Comparison of ENCODE assay signal across 8 mouse cellular contexts in genomic region chr17:56716655-56717362, GRCm38 (mm10). TPM values are rescaled to one million over a fixed set of nuclear protein-coding genes. Genes with fewer than 3 reads are reported as not detected.
DNase-seq lines count a peak whose midpoint lies in the region; ATAC-seq and TF ChIP-seq lines count a peak whose summit lies in the region.

No protein-coding gene starts in this region.

- TF ChIP-seq CTCF in bone marrow, adult 2 months (IDR thresholded peaks at IDR 0.05; ENCODE audit: control insufficient read depth, insufficient read depth, low read length) = no peak
- TF ChIP-seq CTCF in midbrain, postnatal 0 days (IDR thresholded peaks at IDR 0.05) = no peak; the same call in 1 of the 2 replicates

- DNase-seq in 416B (ENCODE audit: low read depth) = peak; percentile 96
- peak; percentile 97 for DNase-seq in heart, adult 8-10 months (ENCODE audit: low spot score)
- peak; percentile 100 for DNase-seq in kidney, adult 9 months
- peak; percentile 99 for DNase-seq in limb, embryonic 14.5 days (ENCODE audit: low spot score)
- peak; percentile 99 for DNase-seq in midbrain, postnatal 0 days (ENCODE audit: low spot score)
- DNase-seq in spleen, postnatal 14 days (ENCODE audit: low spot score in 2 of 2) = peak; percentile 90 to 94

- no peaks in the 10 kb centered on the region for H3K27me3 ChIP-seq in embryonic facial prominence, embryonic 15.5 days
- H3K27me3 ChIP-seq in limb, embryonic 14.5 days (ENCODE audit: control insufficient read depth, insufficient read depth, low read length) = no peaks in the 10 kb centered on the region
- no peaks in the 10 kb centered on the region for H3K27me3 ChIP-seq in midbrain, postnatal 0 days (ENCODE audit: insufficient read depth, low read length)

- H3K36me3 ChIP-seq in embryonic facial prominence, embryonic 15.5 days = peaks cover 21% of the 10 kb centered on the region
- H3K36me3 ChIP-seq in limb, embryonic 14.5 days (ENCODE audit: control insufficient read depth, insufficient read depth, low read length) = peaks cover 30% of the 10 kb centered on the region
- H3K36me3 ChIP-seq in midbrain, postnatal 0 days (ENCODE audit: insufficient read depth, low read length) = peaks cover 14% of the 10 kb centered on the region

- H3K27ac ChIP-seq in bone marrow, adult 2 months (ENCODE audit: control insufficient read depth, insufficient read depth, low read depth, low read length, poor library complexity) = peak overlapping the region; percentile 82
- peak overlapping the region; percentile 90 for H3K27ac ChIP-seq in embryonic facial prominence, embryonic 15.5 days (replicated peaks)
- H3K27ac ChIP-seq in limb, embryonic 14.5 days (replicated peaks; ENCODE audit: low read depth, low read length) = peak overlapping the region; percentile 81
- H3K27ac ChIP-seq in midbrain, postnatal 0 days (ENCODE audit: low read depth, low read length) = peak overlapping the region; percentile 84

- H3K4me3 ChIP-seq in bone marrow, adult 2 months (replicated peaks; ENCODE audit: control insufficient read depth, low read depth, low read length) = peak overlapping the region; percentile 92
- peak overlapping the region; percentile 89 for H3K4me3 ChIP-seq in embryonic facial prominence, embryonic 15.5 days (replicated peaks)
- peak overlapping the region; percentile 53 for H3K4me3 ChIP-seq in limb, embryonic 14.5 days (replicated peaks; ENCODE audit: low read length)
- peak overlapping the region; percentile 60 for H3K4me3 ChIP-seq in midbrain, postnatal 0 days (ENCODE audit: low read depth, low read length)

- H3K4me2 ChIP-seq in embryonic facial prominence, embryonic 15.5 days (replicated peaks) = peak overlapping the region; percentile 84
- H3K4me2 ChIP-seq in limb, embryonic 14.5 days (replicated peaks; ENCODE audit: low read depth, low read length, severe bottlenecking) = peak overlapping the region; percentile 65
- H3K4me2 ChIP-seq in midbrain, postnatal 0 days (ENCODE audit: low read depth, low read length, poor library complexity, severe bottlenecking) = peak overlapping the region; percentile 62

- H3K9me3 ChIP-seq in embryonic facial prominence, embryonic 15.5 days (replicated peaks) = no peaks in the 10 kb centered on the region
- H3K9me3 ChIP-seq in limb, embryonic 14.5 days (ENCODE audit: control insufficient read depth, low read length) = no peaks in the 10 kb centered on the region
- H3K9me3 ChIP-seq in midbrain, postnatal 0 days (ENCODE audit: low read length) = no peaks in the 10 kb centered on the region

- peaks cover 3% of the 10 kb centered on the region; the same call in 1 of the 2 replicates for H3K4me1 ChIP-seq in bone marrow, adult 2 months (ENCODE audit: control insufficient read depth, insufficient read depth, low read length)
- peaks cover 37% of the 10 kb centered on the region for H3K4me1 ChIP-seq in embryonic facial prominence, embryonic 15.5 days
- peaks cover 18% of the 10 kb centered on the region for H3K4me1 ChIP-seq in limb, embryonic 14.5 days (ENCODE audit: control insufficient read depth, insufficient read depth, low read length)
- peaks cover 15% of the 10 kb centered on the region for H3K4me1 ChIP-seq in midbrain, postnatal 0 days (ENCODE audit: insufficient read depth, low read length)

- under 1% methylated on average over 52 of the region's 55 CpGs for WGBS in bone marrow, adult 2 months
- WGBS in embryonic facial prominence, embryonic 15.5 days = under 1% methylated on average over 54 of the region's 55 CpGs
- WGBS in limb, embryonic 14.5 days = under 1% methylated on average over 44 of the region's 55 CpGs
- under 1% methylated on average over 48 of the region's 55 CpGs for WGBS in midbrain, postnatal 0 days

- TF ChIP-seq POLR2A in bone marrow, adult 2 months (IDR thresholded peaks at IDR 0.05; ENCODE audit: borderline replicate concordance, control insufficient read depth, low read depth, low read length) = peak; percentile 19; the same call in 1 of the 2 replicates
- peak; percentile 54; the same call in 1 of the 2 replicates for TF ChIP-seq POLR2A in limb, embryonic 14.5 days (IDR thresholded peaks at IDR 0.05; ENCODE audit: borderline replicate concordance, extremely low read depth, insufficient read depth, insufficient read length)

- ATAC-seq in embryonic facial prominence, embryonic 15.5 days (ENCODE audit: insufficient number of reproducible peaks, low FRiP score, low TSS enrichment, low read depth) = peak; percentile 92
- ATAC-seq in limb, embryonic 14.5 days (ENCODE audit: low FRiP score, low read depth) = peak; percentile 93
- ATAC-seq in midbrain, postnatal 0 days (ENCODE audit: low FRiP score) = peak; percentile 94

- H3K9ac ChIP-seq in embryonic facial prominence, embryonic 15.5 days = peak overlapping the region; percentile 90
- peak overlapping the region; percentile 69 for H3K9ac ChIP-seq in limb, embryonic 14.5 days (ENCODE audit: low read depth, low read length, severe bottlenecking)
- H3K9ac ChIP-seq in midbrain, postnatal 0 days (replicated peaks; ENCODE audit: low read length, poor library complexity, severe bottlenecking) = peak overlapping the region; percentile 67

RNA-seq across cellular contexts. Expression of gene Ndufa11, which starts 0.8 kb away (rescaled TPM):
- polyA plus RNA-seq in bone marrow, adult 2 months (2011; ENCODE audit: insufficient read depth, insufficient read length, low replicate concordance, missing spikeins) = 136 and 211 TPM in 2 replicates
- 422 and 425 TPM in 2 replicates for polyA plus RNA-seq in embryonic facial prominence, embryonic 15.5 days (2015; fragmentation: Nextera tagmentation; extraction: Ambion mirVana)
- total RNA-seq in heart, adult 8-10 months (2022) = 100 to 1,000 TPM; 804 to 980 (median 857) TPM
- 251 and 322 TPM in 2 replicates for polyA plus RNA-seq in limb, embryonic 14.5 days (2012; rRNA removed)
- polyA plus RNA-seq in limb, embryonic 14.5 days (2014; fragmentation: Nextera tagmentation; extraction: Ambion mirVana) = 469 and 480 TPM in 2 replicates
- total RNA-seq in midbrain, postnatal 0 days (2014; rRNA removed) = 335 and 480 TPM in 2 replicates
- polyA plus RNA-seq in midbrain, postnatal 0 days (2015; fragmentation: Nextera tagmentation; extraction: Ambion mirVana) = 630 and 676 TPM in 2 replicates

RNA-seq across cellular contexts. Expression of gene Vmac, which starts 1.0 kb away (rescaled TPM):
- 3.1 and 5.8 TPM in 2 replicates for polyA plus RNA-seq in bone marrow, adult 2 months (2011; ENCODE audit: insufficient read depth, insufficient read length, low replicate concordance, missing spikeins)
- polyA plus RNA-seq in embryonic facial prominence, embryonic 15.5 days (2015; fragmentation: Nextera tagmentation; extraction: Ambion mirVana) = 23.9 and 26.1 TPM in 2 replicates
- 1 to 10 TPM; 3.2 to 7.1 (median 6.0) TPM for total RNA-seq in heart, adult 8-10 months (2022)
- 23.4 and 24.1 TPM in 2 replicates for polyA plus RNA-seq in limb, embryonic 14.5 days (2012; rRNA removed)
- 24.1 and 25.0 TPM in 2 replicates for polyA plus RNA-seq in limb, embryonic 14.5 days (2014; fragmentation: Nextera tagmentation; extraction: Ambion mirVana)
- total RNA-seq in midbrain, postnatal 0 days (2014; rRNA removed) = 32.3 and 36.9 TPM in 2 replicates
- 19.2 and 19.8 TPM in 2 replicates for polyA plus RNA-seq in midbrain, postnatal 0 days (2015; fragmentation: Nextera tagmentation; extraction: Ambion mirVana)

RNA-seq across cellular contexts. Expression of gene Nrtn, which starts 40.5 kb away (rescaled TPM):
- polyA plus RNA-seq in bone marrow, adult 2 months (2011; ENCODE audit: insufficient read depth, insufficient read length, low replicate concordance, missing spikeins) = not detected in 2 replicates
- polyA plus RNA-seq in embryonic facial prominence, embryonic 15.5 days (2015; fragmentation: Nextera tagmentation; extraction: Ambion mirVana) = 24.6 and 29.5 TPM in 2 replicates
- total RNA-seq in heart, adult 8-10 months (2022) = 10 to 100 TPM; 22.4 to 26.7 (median 24.6) TPM
- 24.1 and 36.7 TPM in 2 replicates for polyA plus RNA-seq in limb, embryonic 14.5 days (2012; rRNA removed)
- polyA plus RNA-seq in limb, embryonic 14.5 days (2014; fragmentation: Nextera tagmentation; extraction: Ambion mirVana) = 31.9 and 36.5 TPM in 2 replicates
- 12.5 and 13.4 TPM in 2 replicates for total RNA-seq in midbrain, postnatal 0 days (2014; rRNA removed)
- 7.4 and 8.0 TPM in 2 replicates for polyA plus RNA-seq in midbrain, postnatal 0 days (2015; fragmentation: Nextera tagmentation; extraction: Ambion mirVana)

RNA-seq across cellular contexts. Expression of gene Ranbp3, which starts 43.7 kb away (rescaled TPM):
- polyA plus RNA-seq in bone marrow, adult 2 months (2011; ENCODE audit: insufficient read depth, insufficient read length, low replicate concordance, missing spikeins) = 36.4 and 52.9 TPM in 2 replicates
- 90.4 and 91.7 TPM in 2 replicates for polyA plus RNA-seq in embryonic facial prominence, embryonic 15.5 days (2015; fragmentation: Nextera tagmentation; extraction: Ambion mirVana)
- total RNA-seq in heart, adult 8-10 months (2022) = 10 to 100 TPM; 33.8 to 39.3 (median 37.5) TPM
- polyA plus RNA-seq in limb, embryonic 14.5 days (2012; rRNA removed) = 139 and 154 TPM in 2 replicates
- 86.3 and 93.8 TPM in 2 replicates for polyA plus RNA-seq in limb, embryonic 14.5 days (2014; fragmentation: Nextera tagmentation; extraction: Ambion mirVana)
- 114 and 136 TPM in 2 replicates for total RNA-seq in midbrain, postnatal 0 days (2014; rRNA removed)
- 96.0 and 98.9 TPM in 2 replicates for polyA plus RNA-seq in midbrain, postnatal 0 days (2015; fragmentation: Nextera tagmentation; extraction: Ambion mirVana)

RNA-seq across cellular contexts. Expression of gene Dus3l, which starts 47.7 kb away (rescaled TPM):
- 15.8 and 51.0 TPM in 2 replicates for polyA plus RNA-seq in bone marrow, adult 2 months (2011; ENCODE audit: insufficient read depth, insufficient read length, low replicate concordance, missing spikeins)
- polyA plus RNA-seq in embryonic facial prominence, embryonic 15.5 days (2015; fragmentation: Nextera tagmentation; extraction: Ambion mirVana) = 44.4 and 47.8 TPM in 2 replicates
- total RNA-seq in heart, adult 8-10 months (2022) = 10 to 100 TPM; 15.6 to 18.5 (median 16.6) TPM
- 107 and 144 TPM in 2 replicates for polyA plus RNA-seq in limb, embryonic 14.5 days (2012; rRNA removed)
- 43.6 and 44.4 TPM in 2 replicates for polyA plus RNA-seq in limb, embryonic 14.5 days (2014; fragmentation: Nextera tagmentation; extraction: Ambion mirVana)
- total RNA-seq in midbrain, postnatal 0 days (2014; rRNA removed) = 91.0 and 93.8 TPM in 2 replicates
- polyA plus RNA-seq in midbrain, postnatal 0 days (2015; fragmentation: Nextera tagmentation; extraction: Ambion mirVana) = 103 and 114 TPM in 2 replicates

Comparison
In these comparisons a context has a peak if more than half of its experiments do, and no peak if none do; other contexts are left out.
1. Peak in every context shown above with its lines: DNase-seq, ATAC-seq, H3K4me3 ChIP-seq and H3K27ac ChIP-seq.